Mouse (Mus musculus) heart, postnatal 0 days (tissue): ENCODE measurements around the gene 4930523C07Rik.

Source experiments
- CTCF ChIP-seq: IDR thresholded peaks from 2 replicates; pipeline ENCODE4 v1.5.1; 2016; ENCODE audit warnings: antibody characterized with exemption, control low read depth, low read depth
- EP300 ChIP-seq: IDR thresholded peaks from 2 replicates; pipeline ENCODE4 v1.6.1; 2016; ENCODE audit warnings: antibody characterized with exemption, low read depth

DNA sequence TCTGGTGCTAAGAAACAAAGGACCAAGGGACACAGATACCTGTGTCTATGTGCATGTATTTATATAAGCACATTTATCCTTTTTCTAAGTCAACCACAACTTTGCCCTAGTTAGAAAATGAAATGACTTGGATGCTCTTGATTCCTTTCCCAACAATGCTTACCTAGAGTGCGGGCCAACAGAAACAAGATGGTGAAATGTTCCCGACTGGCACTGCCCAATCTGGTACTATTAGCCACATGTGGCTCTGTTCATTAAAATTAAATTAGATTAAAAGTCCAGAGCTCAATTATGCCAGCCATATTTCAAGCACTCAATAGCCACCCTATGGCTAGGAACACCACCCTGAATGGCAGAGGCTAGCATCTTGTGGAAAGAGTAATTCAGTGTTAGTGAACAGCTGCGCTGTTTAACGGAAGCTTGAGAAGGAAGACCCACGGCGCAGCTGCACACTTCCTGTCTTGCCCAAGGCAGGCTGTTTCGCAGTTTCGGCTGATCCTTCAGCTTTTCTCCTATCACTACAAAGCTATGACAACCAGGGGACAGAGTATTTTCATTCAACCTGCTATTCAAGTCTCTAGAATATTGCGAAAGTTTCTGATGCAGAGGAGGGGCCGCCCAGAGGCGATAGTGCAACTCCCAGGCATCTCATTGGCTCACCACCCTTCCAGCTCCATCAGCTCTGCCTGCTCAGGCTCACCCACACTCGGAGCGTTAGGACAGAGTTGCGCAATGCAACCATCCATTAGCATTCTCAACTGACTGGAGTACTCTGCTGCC lies 34.9 kb downstream of the 4930523C07Rik start:
- TF ChIP-seq CTCF (no peak), EP300 (no peak)
